Mouse (Mus musculus) midbrain, embryonic 13.5 days (tissue): Measurements from ENCODE around the gene Zfand4. TPM values are rescaled to one million over a fixed set of nuclear protein-coding genes. Genes with fewer than 3 reads are reported as not detected.

Experiments used
- polyA plus RNA-seq: library from polyadenylated mRNA; unstranded; fragments of >200 nt; fragmentation: Nextera tagmentation; extraction: Ambion mirVana; gene quantifications from 2 replicates; pipeline ENCODE4 v1.2.1, GENCODE M21; 2015

Zfand4 gene
- polyA plus RNA-seq, 1 experiment from 2014 or later, result 11.5 TPM

Other genes starting within 250 kb of the Zfand4 start
- 35.7 and 36.4 TPM in 2 replicates for gene Tmcc1, start 70.7 kb upstream of the Zfand4 start, polyA plus RNA-seq
- 64.4 and 67.1 TPM in 2 replicates for gene Washc2, start 56.2 kb upstream of the Zfand4 start, polyA plus RNA-seq
- gene March8, start 73.8 kb downstream of the Zfand4 start, polyA plus RNA-seq, result 68.5 and 68.9 TPM in 2 replicates
- 0.58 and 0.59 TPM in 2 replicates for gene Alox5, start 197.0 kb downstream of the Zfand4 start, polyA plus RNA-seq
- gene Olfr211, start 224.9 kb downstream of the Zfand4 start, polyA plus RNA-seq, result not detected in 2 replicates
- not detected in 2 replicates for gene Olfr212, start 242.3 kb downstream of the Zfand4 start, polyA plus RNA-seq